Mouse (Mus musculus) heart, embryonic 14.5 days (tissue): ENCODE results near the gene Ipp. TPM values are rescaled to one million over a fixed set of nuclear protein-coding genes. Genes with fewer than 3 reads are reported as not detected.
A peak's percentile ranks its signal among the peaks of the same experiment; 100 is the strongest.

Experiments
- ATAC-seq: fragments of 200-750 bp; cut with Nextera tagmentation; 2 replicates; pipeline ENCODE4 v1.8.0; 2017; ENCODE audit warnings: low read depth, moderate TSS enrichment; ENCODE audit not compliant: insufficient number of reproducible peaks, insufficient read depth, low FRiP score
- H3K27ac ChIP-seq, 2 experiments: fragments of 200-500 bp in 1 of 2; fragments of 300-500 bp in 1 of 2; sonication (generic) in 1 of 2; replicated peaks in 1 of 2; 2 replicates each; pipeline ENCODE4 v1.5.1; 2012 to 2014; ENCODE audit warnings: low read depth in 2 of 2, low read length in 2 of 2, control low read depth in 1 of 2, mild to moderate bottlenecking in 1 of 2, mixed read lengths in 1 of 2; ENCODE audit not compliant: control insufficient read depth in 1 of 2, insufficient read depth in 1 of 2
- H3K27me3 ChIP-seq: fragments of 300-500 bp; sonication (generic); 2 replicates; pipeline ENCODE4 v1.6.1; 2014; ENCODE audit warnings: mild to moderate bottlenecking, low read length, control low read depth; ENCODE audit not compliant: control insufficient read depth, insufficient read depth
- H3K36me3 ChIP-seq: fragments of 300-500 bp; sonication (generic); 2 replicates; pipeline ENCODE4 v1.6.1; 2014; ENCODE audit warnings: mild to moderate bottlenecking, control low read depth, low read length, mixed read lengths; ENCODE audit not compliant: control insufficient read depth, insufficient read depth
- H3K4me1 ChIP-seq, 2 experiments: fragments of 200-500 bp in 1 of 2; fragments of 300-500 bp in 1 of 2; sonication (generic) in 1 of 2; 2 replicates each; pipeline ENCODE4 v1.6.1; 2012 to 2014; ENCODE audit warnings: low read length in 2 of 2, control low read depth in 1 of 2, mixed read lengths in 1 of 2; ENCODE audit not compliant: control insufficient read depth in 2 of 2, insufficient read depth in 2 of 2
- H3K4me2 ChIP-seq: fragments of 300-500 bp; sonication (generic); 2 replicates; pipeline ENCODE4 v1.6.1; 2014; ENCODE audit warnings: mild to moderate bottlenecking, low read length
- H3K4me3 ChIP-seq, 2 experiments: fragments of 200-500 bp in 1 of 2; fragments of 300-500 bp in 1 of 2; sonication (generic) in 1 of 2; 2 replicates each; pipeline ENCODE4 v1.5.1; 2012 to 2014; ENCODE audit warnings: low read length in 2 of 2, mild to moderate bottlenecking in 2 of 2, control low read depth in 1 of 2, low read depth in 1 of 2, moderate library complexity in 1 of 2; ENCODE audit not compliant: control insufficient read depth in 1 of 2, insufficient read depth in 1 of 2
- H3K9ac ChIP-seq: fragments of 300-500 bp; sonication (generic); 2 replicates; pipeline ENCODE4 v1.6.1; 2014; ENCODE audit warnings: mild to moderate bottlenecking, low read length
- H3K9me3 ChIP-seq: fragments of 300-500 bp; sonication (generic); 2 replicates; pipeline ENCODE4 v1.6.1; 2016; ENCODE audit warnings: low read length, control low read depth; ENCODE audit not compliant: control insufficient read depth
- WGBS: fragments of 180-500 bp; shearing (Covaris S2); extraction: QIAGEN DNeasy Blood & Tissue Kit; methylation state at CpG from one replicate; pipeline ENCODE4 v1.1.7; 2014; 5-methylcytosine and 5-hydroxymethylcytosine counted together
- polyA plus RNA-seq: library from polyadenylated mRNA; unstranded; fragments of >200 nt; fragmentation: Nextera tagmentation; extraction: Ambion mirVana; gene quantifications from 2 replicates; pipeline ENCODE4 v1.2.1, GENCODE M21; 2014

Ipp gene
- polyA plus RNA-seq, 1 experiment from 2014 or later = 5.7 TPM

- H3K4me2 ChIP-seq = no peak overlapping the region
- H3K4me3 ChIP-seq = no peak overlapping the region
- peak; percentile 84 for ATAC-seq
- H3K9me3 ChIP-seq = peaks cover 7% of the 10 kb centered on the region; the same call in 1 of the 2 replicates
- H3K36me3 ChIP-seq = no peaks in the 10 kb centered on the region
- no peak overlapping the region for H3K9ac ChIP-seq
- WGBS = 24% methylated on average over 2 of the region's 2 CpGs
- H3K27ac ChIP-seq = peak overlapping the region; percentile 30 to 70; a peak in 3 of 4 replicates
- H3K4me1 ChIP-seq = peaks cover 9 to 19% of the 10 kb centered on the region in 2 experiments
- H3K27me3 ChIP-seq = no peaks in the 10 kb centered on the region
Observed at GRCm38 (mm10) chr4:116491119-116491536, 16.2 kb upstream of the Ipp start.

- H3K4me1 ChIP-seq = peaks cover 9 to 19% of the 10 kb centered on the region in 2 experiments
- no peak for ATAC-seq
- H3K36me3 ChIP-seq = no peaks in the 10 kb centered on the region
- H3K4me2 ChIP-seq = 0 out of 2 replicates have a peak overlapping the region, but pooled peaks have one; percentile 1
- 28% methylated on average over 2 of the region's 2 CpGs for WGBS
- H3K27ac ChIP-seq = peak overlapping the region in 1 of 2 experiments; percentile 70; a peak in 2 of 4 replicates
- peaks cover 7% of the 10 kb centered on the region; the same call in 1 of the 2 replicates for H3K9me3 ChIP-seq
- H3K4me3 ChIP-seq = no peak overlapping the region
- no peak overlapping the region for H3K9ac ChIP-seq
- no peaks in the 10 kb centered on the region for H3K27me3 ChIP-seq
Observed at GRCm38 (mm10) chr4:116491886-116492285, 15.5 kb upstream of the Ipp start.

- no peak overlapping the region for H3K4me2 ChIP-seq
- H3K9ac ChIP-seq = no peak overlapping the region
- WGBS = 60% methylated on average over 4 of the region's 4 CpGs
- peaks cover 9 to 19% of the 10 kb centered on the region in 2 experiments for H3K4me1 ChIP-seq
- H3K4me3 ChIP-seq = no peak overlapping the region
- H3K27ac ChIP-seq = peak overlapping the region in 1 of 2 experiments; percentile 70; a peak in 1 of 4 replicates
- no peak for ATAC-seq
- peaks cover 7% of the 10 kb centered on the region; the same call in 1 of the 2 replicates for H3K9me3 ChIP-seq
- H3K36me3 ChIP-seq = no peaks in the 10 kb centered on the region
- H3K27me3 ChIP-seq = no peaks in the 10 kb centered on the region
Observed at GRCm38 (mm10) chr4:116492460-116492859, 14.9 kb upstream of the Ipp start.

- 70% methylated on average over 5 of the region's 5 CpGs for WGBS
- no peak for ATAC-seq
- no peaks in the 10 kb centered on the region for H3K36me3 ChIP-seq
- peaks cover 9 to 19% of the 10 kb centered on the region in 2 experiments for H3K4me1 ChIP-seq
- H3K4me2 ChIP-seq = no peak overlapping the region
- H3K4me3 ChIP-seq = no peak overlapping the region
- no peak overlapping the region for H3K27ac ChIP-seq
- no peak overlapping the region for H3K9ac ChIP-seq
- no peaks in the 10 kb centered on the region for H3K27me3 ChIP-seq
- peaks cover 7% of the 10 kb centered on the region; the same call in 1 of the 2 replicates for H3K9me3 ChIP-seq
Observed at GRCm38 (mm10) chr4:116493646-116494045, 13.7 kb upstream of the Ipp start.

- Histone ChIP-seq H3K4me2 (no peak overlapping the region), H3K4me1 (no peaks in the 10 kb centered on the region), H3K36me3 (no peaks in the 10 kb centered on the region), H3K27me3 (no peaks in the 10 kb centered on the region), H3K9ac (no peak overlapping the region), H3K4me3 (no peak overlapping the region), H3K9me3 (no peaks in the 10 kb centered on the region), H3K27ac (no peak overlapping the region)
- ATAC-seq = no peak
- 69% methylated on average over 3 of the region's 3 CpGs for WGBS
Observed at GRCm38 (mm10) chr4:116499978-116500377, 7.4 kb upstream of the Ipp start.

- Histone ChIP-seq H3K4me2 (peak overlapping the region; percentile 87), H3K4me1 (peaks cover 3 to 10% of the 10 kb centered on the region in 2 experiments; a peak in 3 of 4 replicates), H3K4me3 (peak overlapping the region; percentile 59 to 67), H3K27me3 (no peaks in the 10 kb centered on the region), H3K9me3 (no peaks in the 10 kb centered on the region), H3K36me3 (0 out of 2 replicates have a peak, but pooled peaks cover 9% of the 10 kb centered on the region), H3K9ac (peak overlapping the region; percentile 88), H3K27ac (peak overlapping the region; percentile 79 to 95)
- ATAC-seq = no peak
- 22% methylated on average over 11 of the region's 11 CpGs for WGBS
Observed at GRCm38 (mm10) chr4:116506886-116507424, 394 bp upstream of the Ipp start.

- H3K36me3 ChIP-seq = peaks cover 37% of the 10 kb centered on the region
- H3K27ac ChIP-seq = no peak overlapping the region
- ATAC-seq = no peak
- H3K4me2 ChIP-seq = no peak overlapping the region
- no peaks in the 10 kb centered on the region for H3K4me1 ChIP-seq
- no peaks in the 10 kb centered on the region for H3K27me3 ChIP-seq
- 63% methylated on average over 2 of the region's 2 CpGs for WGBS
- H3K9me3 ChIP-seq = no peaks in the 10 kb centered on the region
- no peak overlapping the region for H3K4me3 ChIP-seq
- no peak overlapping the region for H3K9ac ChIP-seq
Observed at GRCm38 (mm10) chr4:116531109-116531508, 23.8 kb downstream of the Ipp start.

- no peaks in the 10 kb centered on the region for H3K27me3 ChIP-seq
- peaks cover 25% of the 10 kb centered on the region for H3K36me3 ChIP-seq
- no peaks in the 10 kb centered on the region for H3K4me1 ChIP-seq
- no peaks in the 10 kb centered on the region for H3K9me3 ChIP-seq
- H3K4me3 ChIP-seq = no peak overlapping the region
- no peak overlapping the region for H3K9ac ChIP-seq
- no peak overlapping the region for H3K27ac ChIP-seq
- no peak for ATAC-seq
- H3K4me2 ChIP-seq = no peak overlapping the region
Observed at GRCm38 (mm10) chr4:116536351-116536750, 29.0 kb downstream of the Ipp start.
